Mouse (Mus musculus) MEL (cell line): ENCODE data around the gene Rbm15b. TPM values are rescaled to one million over a fixed set of nuclear protein-coding genes. Genes with fewer than 3 reads are reported as not detected.

ENCODE experiments used
- DNase-seq: peaks from one replicate; pipeline ENCODE4 v3.0.0; 2011; ENCODE audit warnings: low read depth, low spot score
- H3K27ac ChIP-seq: 2 replicates; pipeline ENCODE4 v1.5.1; 2012; ENCODE audit warnings: low read depth, mild to moderate bottlenecking, control low read depth, low read length, moderate library complexity; ENCODE audit not compliant: control insufficient read depth
- H3K27me3 ChIP-seq, 2 experiments: fragments of 150-350 bp in 1 of 2; sonication (generic) in 1 of 2; 2 replicates each; pipeline ENCODE4 v1.6.1; 2012; ENCODE audit warnings: low read length in 2 of 2, mild to moderate bottlenecking in 2 of 2, improper control_type of control experiment in 1 of 2, moderate library complexity in 1 of 2; ENCODE audit not compliant: insufficient read depth in 2 of 2, control insufficient read depth in 1 of 2
- H3K36me3 ChIP-seq, 2 experiments: 2 replicates each; pipeline ENCODE4 v1.6.1; 2012 to 2014; ENCODE audit warnings: low read length in 2 of 2, improper control_type of control experiment in 1 of 2, inconsistent platforms in 1 of 2, mild to moderate bottlenecking in 1 of 2; ENCODE audit not compliant: insufficient read depth in 2 of 2, control insufficient read depth in 1 of 2
- H3K4me1 ChIP-seq, 2 experiments: fragments of 150-350 bp in 1 of 2; sonication (generic) in 1 of 2; 2 replicates each; pipeline ENCODE4 v1.6.1; 2012; ENCODE audit warnings: low read length in 2 of 2, improper control_type of control experiment in 1 of 2, mild to moderate bottlenecking in 1 of 2; ENCODE audit not compliant: insufficient read depth in 2 of 2, control insufficient read depth in 1 of 2
- H3K4me3 ChIP-seq, 2 experiments: fragments of 150-350 bp in 1 of 2; sonication (generic) in 1 of 2; 2 replicates each; pipeline ENCODE4 v1.5.1; 2012; ENCODE audit warnings: low read depth in 2 of 2, low read length in 2 of 2, mild to moderate bottlenecking in 2 of 2, moderate library complexity in 2 of 2, control low read depth in 1 of 2, improper control_type of control experiment in 1 of 2; ENCODE audit not compliant: control insufficient read depth in 1 of 2, insufficient read depth in 1 of 2
- H3K79me2 ChIP-seq: 2 replicates; pipeline ENCODE4 v1.6.1; 2012; ENCODE audit warnings: mild to moderate bottlenecking, low read length, moderate library complexity; ENCODE audit not compliant: control insufficient read depth, poor library complexity, insufficient read depth
- H3K9ac ChIP-seq: 2 replicates; pipeline ENCODE4 v1.6.1; 2012; ENCODE audit warnings: low read depth, mild to moderate bottlenecking, control low read depth, low read length, moderate library complexity; ENCODE audit not compliant: control insufficient read depth, poor library complexity, severe bottlenecking
- H3K9me3 ChIP-seq: fragments of 150-350 bp; sonication (generic); replicated peaks from 2 replicates; pipeline ENCODE4 v1.6.1; 2012; ENCODE audit warnings: mild to moderate bottlenecking, low read length, improper control_type of control experiment, moderate library complexity; ENCODE audit not compliant: insufficient read depth
- CHD1 ChIP-seq: IDR thresholded peaks from 2 replicates; pipeline ENCODE4 v1.6.1; 2012; ENCODE audit warnings: low read depth, mild to moderate bottlenecking, inconsistent platforms, low read length, improper control_type of control experiment
- CTCF ChIP-seq, 3 experiments: IDR thresholded peaks in 2 of 3; conservative IDR thresholded peaks in 1 of 3; 2 replicates each; pipeline ENCODE4 v1.5.1; 2011 to 2012; ENCODE audit warnings: low read length in 3 of 3, low read depth in 2 of 3, mild to moderate bottlenecking in 2 of 3, improper control_type of control experiment in 1 of 3, inconsistent platforms in 1 of 3, mixed read lengths in 1 of 3, moderate library complexity in 1 of 3; ENCODE audit not compliant: control insufficient read depth in 1 of 3, insufficient read depth in 1 of 3, poor library complexity in 1 of 3, severe bottlenecking in 1 of 3
- E2F4 ChIP-seq: IDR thresholded peaks from 2 replicates; pipeline ENCODE4 v1.6.1; 2011; ENCODE audit warnings: low read depth, low read length, improper control_type of control experiment, borderline replicate concordance
- ELF1 ChIP-seq: IDR thresholded peaks from 2 replicates; pipeline ENCODE4 v1.6.1; 2014; ENCODE audit warnings: low read depth, mild to moderate bottlenecking, inconsistent platforms, low read length, improper control_type of control experiment, moderate library complexity
- EP300 ChIP-seq, 2 experiments: IDR thresholded peaks; 2 replicates each; pipeline ENCODE4 v1.6.1; 2011; ENCODE audit warnings: improper control_type of control experiment in 2 of 2, low read length in 2 of 2, low read depth in 1 of 2, mild to moderate bottlenecking in 1 of 2
- ETS1 ChIP-seq: IDR thresholded peaks from 2 replicates; pipeline ENCODE4 v1.6.1; 2012; ENCODE audit warnings: low read depth, mild to moderate bottlenecking, inconsistent platforms, low read length, improper control_type of control experiment, moderate library complexity
- GABPA ChIP-seq: IDR thresholded peaks from 2 replicates; pipeline ENCODE4 v1.6.1; 2012; ENCODE audit warnings: low read depth, mild to moderate bottlenecking, inconsistent platforms, low read length, improper control_type of control experiment, moderate library complexity
- GATA1 ChIP-seq: IDR thresholded peaks from 2 replicates; pipeline ENCODE4 v1.6.1; 2011; ENCODE audit warnings: low read depth, low read length, improper control_type of control experiment
- HCFC1 ChIP-seq: IDR thresholded peaks from 2 replicates; pipeline ENCODE4 v1.6.1; 2012; ENCODE audit warnings: low read depth, mild to moderate bottlenecking, inconsistent platforms, low read length, improper control_type of control experiment, moderate library complexity
- KAT2A ChIP-seq: conservative IDR thresholded peaks from 2 replicates; pipeline ENCODE4 v1.6.1; 2012; ENCODE audit warnings: low read depth, low read length, improper control_type of control experiment, inconsistent platforms
- MAFK ChIP-seq: IDR thresholded peaks from 2 replicates; pipeline ENCODE4 v1.6.1; 2011; ENCODE audit warnings: low read depth, mild to moderate bottlenecking, low read length, improper control_type of control experiment, borderline replicate concordance
- MAZ ChIP-seq: IDR thresholded peaks from 2 replicates; pipeline ENCODE4 v1.6.1; 2012; ENCODE audit warnings: low read depth, mild to moderate bottlenecking, inconsistent platforms, low read length, improper control_type of control experiment
- MEF2A ChIP-seq: IDR thresholded peaks from 2 replicates; pipeline ENCODE4 v1.6.1; 2014; ENCODE audit warnings: low read depth, mild to moderate bottlenecking, inconsistent platforms, low read length, improper control_type of control experiment; ENCODE audit not compliant: poor library complexity, insufficient replicate concordance, severe bottlenecking; ENCODE audit errors: extremely low read depth
- MYB ChIP-seq: IDR thresholded peaks from 2 replicates; pipeline ENCODE4 v1.6.1; 2011; ENCODE audit warnings: mild to moderate bottlenecking, low read depth, low read length, improper control_type of control experiment
- NRF1 ChIP-seq: IDR thresholded peaks from 2 replicates; pipeline ENCODE4 v1.6.1; 2014; ENCODE audit warnings: low read depth, mild to moderate bottlenecking, inconsistent platforms, low read length, improper control_type of control experiment, moderate library complexity; ENCODE audit not compliant: poor library complexity, insufficient read depth, severe bottlenecking
- POLR2A ChIP-seq, 2 experiments: IDR thresholded peaks; 2 replicates each; pipeline ENCODE4 v1.6.1; 2011 to 2012; ENCODE audit warnings: low read length in 2 of 2, mild to moderate bottlenecking in 2 of 2, control low read depth in 1 of 2, improper control_type of control experiment in 1 of 2, low read depth in 1 of 2, moderate library complexity in 1 of 2; ENCODE audit not compliant: control insufficient read depth in 1 of 2, insufficient read depth in 1 of 2, poor library complexity in 1 of 2
- POLR2AphosphoS2 ChIP-seq: IDR thresholded peaks from 2 replicates; pipeline ENCODE4 v1.6.1; 2011; ENCODE audit warnings: low read length, improper control_type of control experiment
- POLR2AphosphoS5 ChIP-seq: IDR thresholded peaks from 2 replicates; pipeline ENCODE4 v1.6.1; 2012; ENCODE audit warnings: low read depth, borderline replicate concordance, mild to moderate bottlenecking, inconsistent platforms, low read length, moderate library complexity, mixed read lengths
- RAD21 ChIP-seq: IDR thresholded peaks from 2 replicates; pipeline ENCODE4 v1.6.1; 2011; ENCODE audit warnings: mild to moderate bottlenecking, low read depth, low read length, improper control_type of control experiment
- RCOR1 ChIP-seq: IDR thresholded peaks from 2 replicates; pipeline ENCODE4 v1.6.1; 2012; ENCODE audit warnings: low read depth, mild to moderate bottlenecking, inconsistent platforms, low read length, improper control_type of control experiment
- SIN3A ChIP-seq: IDR thresholded peaks from 2 replicates; pipeline ENCODE4 v1.6.1; 2012; ENCODE audit warnings: low read length, improper control_type of control experiment, inconsistent platforms
- SMC3 ChIP-seq: IDR thresholded peaks from 2 replicates; pipeline ENCODE4 v1.6.1; 2011; ENCODE audit warnings: low read depth, low read length, improper control_type of control experiment
- TAL1 ChIP-seq: IDR thresholded peaks from 2 replicates; pipeline ENCODE4 v1.6.1; 2012; ENCODE audit warnings: mild to moderate bottlenecking, inconsistent platforms, low read length, moderate library complexity, mixed read lengths
- TBP ChIP-seq: IDR thresholded peaks from 2 replicates; pipeline ENCODE4 v1.8.0; 2011; ENCODE audit warnings: low read depth, low read length, improper control_type of control experiment
- TCF12 ChIP-seq: IDR thresholded peaks from 2 replicates; pipeline ENCODE4 v1.6.1; 2014; ENCODE audit warnings: low read depth, mild to moderate bottlenecking, inconsistent platforms, low read length, improper control_type of control experiment, moderate library complexity
- UBTF ChIP-seq: IDR thresholded peaks from 2 replicates; pipeline ENCODE4 v1.6.1; 2012; ENCODE audit warnings: low read depth, mild to moderate bottlenecking, inconsistent platforms, low read length, improper control_type of control experiment, moderate library complexity, borderline replicate concordance; ENCODE audit not compliant: insufficient read depth
- USF1 ChIP-seq: IDR thresholded peaks from 2 replicates; pipeline ENCODE4 v1.6.1; 2014; ENCODE audit warnings: low read depth, mild to moderate bottlenecking, inconsistent platforms, low read length, improper control_type of control experiment, moderate library complexity
- ZC3H11A ChIP-seq: IDR thresholded peaks from 2 replicates; pipeline ENCODE4 v1.6.1; 2012; ENCODE audit warnings: low read depth, mild to moderate bottlenecking, inconsistent platforms, low read length, improper control_type of control experiment
- ZKSCAN1 ChIP-seq: IDR thresholded peaks from 2 replicates; pipeline ENCODE4 v1.6.1; 2012; ENCODE audit warnings: low read depth, mild to moderate bottlenecking, inconsistent platforms, low read length, improper control_type of control experiment, moderate library complexity
- ZMIZ1 ChIP-seq: IDR thresholded peaks from 2 replicates; pipeline ENCODE4 v1.6.1; 2012; ENCODE audit warnings: low read depth, mild to moderate bottlenecking, inconsistent platforms, low read length, improper control_type of control experiment, moderate library complexity
- polyA plus RNA-seq, 2 experiments: library from polyadenylated mRNA; stranded (reverse) in 1 of 2; unstranded in 1 of 2; fragments of >175 nt in 1 of 2; fragments of >200 nt in 1 of 2; gene quantifications; 2 replicates each; pipeline versions ENCODE4 v1.2.1 to v1.2.4; 2012; ENCODE audit warnings: low replicate concordance in 2 of 2, low read depth in 1 of 2; ENCODE audit not compliant: insufficient read length in 2 of 2, insufficient read depth in 1 of 2, missing spikeins in 1 of 2
- total RNA-seq: library from RNA; depleted of rRNA; stranded (reverse); fragments of 300-350 nt; gene quantifications from 2 replicates; pipeline ENCODE4 v1.2.3, GENCODE M21; 2012

Gene Rbm15b
- total and polyA plus RNA-seq, 3 experiments = 29.7 to 42.2 TPM; not detected in 1

GRCm38 (mm10) chr9:106892552-106892875, 5.3 kb upstream of the Rbm15b start:
- Histone ChIP-seq H3K27me3 (peaks cover 3 to 4% of the 10 kb centered on the region in 2 experiments; a peak in 2 of 4 replicates), H3K4me3 (peak overlapping the region; percentile 67 to 89), H3K79me2 (peaks cover 27% of the 10 kb centered on the region), H3K9me3 (no peaks in the 10 kb centered on the region), H3K4me1 (peaks cover 6 to 24% of the 10 kb centered on the region in 2 experiments; a peak in 3 of 4 replicates), H3K36me3 (peaks cover 3 to 26% of the 10 kb centered on the region in 2 experiments), H3K9ac (peak overlapping the region; percentile 81), H3K27ac (peak overlapping the region; percentile 86)
- DNase-seq = no peak
- TF ChIP-seq POLR2AphosphoS5 = 0 out of 2 replicates have a peak, but pooled peaks have one; percentile 23
- no peak for TF ChIP-seq ZC3H11A

- Histone ChIP-seq H3K36me3 (peaks cover 3 to 26% of the 10 kb centered on the region in 2 experiments), H3K4me3 (peak within 1 kb of the TSS; percentile 95 to 96), H3K9me3 (no peaks in the 10 kb centered on the region), H3K4me1 (peaks cover 6 to 24% of the 10 kb centered on the region in 2 experiments; a peak in 3 of 4 replicates), H3K27me3 (peaks cover 3 to 4% of the 10 kb centered on the region in 2 experiments; a peak in 2 of 4 replicates), H3K27ac (peak within 1 kb of the TSS; percentile 86), H3K9ac (peak within 1 kb of the TSS; percentile 87), H3K79me2 (peaks cover 27% of the 10 kb centered on the region)
- peak; percentile 99 for DNase-seq
- TF ChIP-seq EP300 (IDR thresholded peaks at IDR 0.05; ENCODE audit: low read depth in 1 of 2, low read length in 2 of 2) (no peak; a peak in 1 of 4 replicates), ZC3H11A (no peak), GABPA (no peak), POLR2A (IDR thresholded peaks at IDR 0.05; ENCODE audit: control insufficient read depth in 1 of 2, insufficient read depth in 1 of 2, low read depth in 1 of 2, low read length in 2 of 2, poor library complexity in 1 of 2) (peak; percentile 81 to 91), CTCF (IDR thresholded peaks at IDR 0.05 in 2 of 3, conservative IDR thresholded peaks at IDR 0.05 in 1 of 3; ENCODE audit: control insufficient read depth in 1 of 3, insufficient read depth in 1 of 3, low read depth in 2 of 3, low read length in 3 of 3, poor library complexity in 1 of 3, severe bottlenecking in 1 of 3) (no peak), ELF1 (peak; percentile 76), TAL1 (no peak), NRF1 (peak; percentile 39; the same call in 1 of the 2 replicates), CHD1 (no peak), RAD21 (no peak), SMC3 (no peak), TCF12 (peak; percentile 52), UBTF (no peak), MEF2A (no peak), GATA1 (no peak), ZKSCAN1 (no peak), KAT2A (peak; percentile 69), USF1 (peak; percentile 85), ETS1 (no peak), RCOR1 (0 out of 2 replicates have a peak, but pooled peaks have one; percentile 18), MYB (no peak), TBP (peak; percentile 80), ZMIZ1 (peak; percentile 87), SIN3A (peak; percentile 97), MAZ (0 out of 2 replicates have a peak, but pooled peaks have one; percentile 47), HCFC1 (peak; percentile 90), MAFK (no peak), POLR2AphosphoS2 (peak; percentile 93), E2F4 (peak; percentile 83; the same call in 1 of the 2 replicates)
Observed at GRCm38 (mm10) chr9:106891829-106892551, 4.8 kb upstream of the Rbm15b start, which contains the start of gene Manf. Gene Manf, minus strand, starts transcription at chr9:106891979.
